In the genomic region with DNA sequence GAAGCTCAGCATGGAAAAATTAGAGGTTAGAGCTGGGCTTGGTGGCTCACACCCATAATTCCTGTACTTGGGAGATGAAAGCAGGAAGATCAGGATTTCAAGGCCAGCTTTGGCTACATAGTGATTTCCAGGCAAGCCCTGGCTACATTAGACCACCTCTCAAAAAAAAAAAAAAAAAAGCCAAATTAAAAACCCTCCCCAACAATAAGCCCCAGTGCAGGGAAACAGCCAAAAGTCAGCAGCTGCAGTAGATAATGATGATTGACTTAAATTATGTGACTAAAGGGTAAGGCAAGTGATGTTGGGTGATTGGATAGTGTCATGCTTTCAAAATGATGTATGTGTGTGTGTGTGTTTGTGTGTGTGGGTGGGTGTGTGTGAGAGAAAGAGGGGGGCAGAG, we compare ENCODE assay signal across 14 mouse cellular contexts.
"Had no signal": no experiment of that assay in that cellular context is flagged by ENCODE, and none has a peak within 500 bp of the region (broad histone marks: within the 10 kb centered on the region; RNA-seq: fewer than 3 reads in every experiment).

No protein-coding gene starts in this region.

- DNase-seq: kidney, adult 2 months; lung, adult 2 months; lung, postnatal 36 days; right cerebral cortex, postnatal 4 days; spleen, adult 18-20 months; thymus, adult 2 months; thymus, postnatal 36 days had no signal

- H3K27ac ChIP-seq: kidney, embryonic 15.5 days; left cerebral cortex, adult 2 months; limb, embryonic 10.5 days; midbrain, embryonic 15.5 days; neural tube, embryonic 12.5 days had no signal

- H3K9me3 ChIP-seq: kidney, embryonic 15.5 days; limb, embryonic 10.5 days; midbrain, embryonic 15.5 days; neural tube, embryonic 12.5 days had no signal

- H3K4me3 ChIP-seq: kidney, embryonic 15.5 days; left cerebral cortex, adult 2 months; limb, embryonic 10.5 days; midbrain, embryonic 15.5 days; neural tube, embryonic 12.5 days had no signal

- H3K9ac ChIP-seq: kidney, embryonic 15.5 days; midbrain, embryonic 15.5 days; neural tube, embryonic 12.5 days had no signal

- H3K4me2 ChIP-seq: kidney, embryonic 15.5 days; midbrain, embryonic 11.5 days; midbrain, embryonic 15.5 days; neural tube, embryonic 12.5 days had no signal

- H3K4me1 ChIP-seq: kidney, embryonic 15.5 days; midbrain, embryonic 15.5 days; neural tube, embryonic 12.5 days had no signal

- H3K36me3 ChIP-seq: kidney, embryonic 15.5 days; limb, embryonic 10.5 days; midbrain, embryonic 15.5 days; neural tube, embryonic 12.5 days had no signal

- ATAC-seq: lung, postnatal 0 days; midbrain, embryonic 15.5 days had no signal

- H3K27me3 ChIP-seq: kidney, embryonic 15.5 days; midbrain, embryonic 15.5 days; neural tube, embryonic 12.5 days had no signal
